Mouse (Mus musculus): ENCODE measurements at regions not wholly inside any gene's neighbourhood (a gene's known extent, or its start where the extent isn't known, plus 50 kb on each side); places are given as distances from the start of the nearest gene placed in this dataset.

DNA sequence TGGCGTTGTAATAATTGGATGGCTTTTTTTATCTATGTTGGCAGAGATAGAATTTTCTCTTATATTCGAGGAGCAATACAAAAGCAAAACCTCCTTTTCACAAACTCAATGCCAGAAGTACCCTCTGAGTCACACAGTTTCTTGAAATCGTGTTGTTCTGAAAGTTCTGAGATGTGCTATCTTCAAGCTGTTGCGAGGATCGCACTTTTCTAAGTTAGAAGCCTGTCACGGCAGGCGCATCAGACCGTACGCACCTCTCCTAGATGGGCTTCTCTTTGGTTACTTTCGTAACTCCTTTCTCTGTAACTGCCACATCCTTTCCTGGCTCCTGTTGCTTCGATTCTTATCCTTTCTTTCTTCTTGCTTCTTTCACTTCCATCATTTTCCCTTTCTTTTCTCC, 271.2 kb upstream of the Arrdc3 start:
- Histone ChIP-seq H3K4me1 (replicated peaks) (no peaks in the 10 kb centered on the region), H3K27ac (no peak overlapping the region), H3K9ac (no peak overlapping the region), H3K9me3 (no peaks in the 10 kb centered on the region), H3K36me3 (no peaks in the 10 kb centered on the region), H3K4me2 (no peak overlapping the region), H3K27me3 (no peaks in the 10 kb centered on the region), H3K4me3 (no peak overlapping the region)
- no peak for ATAC-seq (ENCODE audit: low FRiP score)
- WGBS: 90% methylated on average over 11 of the region's 11 CpGs

- Histone ChIP-seq H3K4me1 (replicated peaks) (no peaks in the 10 kb centered on the region), H3K27me3 (no peaks in the 10 kb centered on the region), H3K36me3 (no peaks in the 10 kb centered on the region), H3K4me2 (no peak overlapping the region), H3K9me3 (no peaks in the 10 kb centered on the region), H3K27ac (peak overlapping the region; percentile 13; the same call in 1 of the 2 replicates), H3K4me3 (no peak overlapping the region), H3K9ac (no peak overlapping the region)
- WGBS: 55% methylated on average over 9 of the region's 9 CpGs
- peak; percentile 63 for ATAC-seq (ENCODE audit: low FRiP score)
Measured at GRCm38 (mm10) chr13:80613167-80613883, 269.9 kb upstream of the Arrdc3 start.

DNA sequence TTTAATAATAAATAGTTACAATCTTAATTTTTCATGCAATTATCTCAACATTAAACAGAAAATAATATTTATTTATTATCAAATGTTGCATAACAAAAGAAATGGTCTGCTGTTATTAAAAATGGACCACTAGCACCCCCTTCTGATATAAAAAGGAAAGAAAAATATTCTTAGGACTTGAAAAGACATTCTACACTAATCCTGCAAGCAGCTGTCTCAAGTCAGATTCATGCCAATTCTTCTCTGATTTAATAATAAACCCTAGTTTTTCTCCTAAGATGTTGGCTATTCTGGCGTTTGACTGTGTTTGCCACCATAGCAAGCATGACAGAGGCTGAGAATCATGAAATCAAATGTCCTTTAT, 269.3 kb upstream of the Arrdc3 start:
- Histone ChIP-seq H3K9me3 (no peaks in the 10 kb centered on the region), H3K4me2 (no peak overlapping the region), H3K27me3 (no peaks in the 10 kb centered on the region), H3K4me1 (replicated peaks) (no peaks in the 10 kb centered on the region), H3K4me3 (no peak overlapping the region), H3K36me3 (no peaks in the 10 kb centered on the region), H3K27ac (no peak overlapping the region), H3K9ac (no peak overlapping the region)
- 53% methylated on average over 1 of the region's 1 CpGs for WGBS
- no peak for ATAC-seq (ENCODE audit: low FRiP score)

GRCm38 (mm10) chr13:80614971-80615370, 268.2 kb upstream of the Arrdc3 start:
- no peak overlapping the region for H3K4me3 ChIP-seq
- 50% methylated on average over 5 of the region's 5 CpGs for WGBS
- H3K27me3 ChIP-seq: no peaks in the 10 kb centered on the region
- H3K36me3 ChIP-seq: no peaks in the 10 kb centered on the region
- no peaks in the 10 kb centered on the region for H3K9me3 ChIP-seq
- no peaks in the 10 kb centered on the region for H3K4me1 ChIP-seq (replicated peaks)
- ATAC-seq (ENCODE audit: low FRiP score): 0 out of 2 replicates have a peak, but pooled peaks have one; percentile 43
- no peak overlapping the region for H3K4me2 ChIP-seq
- H3K9ac ChIP-seq: no peak overlapping the region
- no peak overlapping the region for H3K27ac ChIP-seq

GRCm38 (mm10) chr13:80623005-80623404, 260.2 kb upstream of the Arrdc3 start:
- ATAC-seq (ENCODE audit: low FRiP score): 0 out of 2 replicates have a peak, but pooled peaks have one; percentile 67

GRCm38 (mm10) chr13:80641334-80641733, 241.8 kb upstream of the Arrdc3 start:
- no peak overlapping the region for H3K27ac ChIP-seq
- H3K4me2 ChIP-seq: no peak overlapping the region
- H3K36me3 ChIP-seq: no peaks in the 10 kb centered on the region
- ATAC-seq (ENCODE audit: low FRiP score): no peak
- no peaks in the 10 kb centered on the region for H3K9me3 ChIP-seq
- 72% methylated on average over 2 of the region's 2 CpGs for WGBS
- H3K27me3 ChIP-seq: no peaks in the 10 kb centered on the region
- H3K9ac ChIP-seq: no peak overlapping the region
- H3K4me3 ChIP-seq: no peak overlapping the region
- H3K4me1 ChIP-seq (replicated peaks): no peaks in the 10 kb centered on the region

More at GRCm38 (mm10) chr13:80623005-80623404, 260.2 kb upstream of the Arrdc3 start:
- no peak overlapping the region for H3K9ac ChIP-seq
- H3K4me1 ChIP-seq (replicated peaks): no peaks in the 10 kb centered on the region
- no peak overlapping the region for H3K4me3 ChIP-seq
- no peaks in the 10 kb centered on the region for H3K36me3 ChIP-seq
- no peaks in the 10 kb centered on the region for H3K9me3 ChIP-seq
- H3K27ac ChIP-seq: no peak overlapping the region
- no peak overlapping the region for H3K4me2 ChIP-seq
- 11% methylated on average over 2 of the region's 2 CpGs for WGBS
- no peaks in the 10 kb centered on the region for H3K27me3 ChIP-seq

DNA sequence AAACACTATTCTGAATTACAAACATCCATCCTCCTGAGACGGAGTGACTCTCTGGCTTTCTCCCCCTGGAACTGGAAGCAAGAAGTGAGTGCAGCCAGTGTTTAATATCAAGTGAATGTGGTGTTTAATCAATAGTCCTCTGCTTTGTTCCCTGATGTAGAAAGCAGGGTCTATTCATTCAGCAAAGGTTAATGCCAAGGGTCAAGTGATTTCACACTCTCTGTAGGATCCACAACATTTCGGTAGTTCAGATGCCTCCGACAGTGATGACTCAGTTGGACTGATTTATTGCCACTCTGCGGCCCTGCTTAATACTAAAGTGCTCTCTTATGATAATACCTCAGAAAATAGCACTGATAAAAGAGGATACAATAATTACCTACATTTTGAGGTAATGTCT, 235.6 kb upstream of the Arrdc3 start:
- H3K4me1 ChIP-seq (replicated peaks): peaks cover 4% of the 10 kb centered on the region; the same call in 1 of the 2 replicates
- no peak overlapping the region for H3K9ac ChIP-seq
- H3K4me3 ChIP-seq: no peak overlapping the region
- H3K36me3 ChIP-seq: no peaks in the 10 kb centered on the region
- WGBS: 12% methylated on average over 4 of the region's 4 CpGs
- no peak overlapping the region for H3K27ac ChIP-seq
- no peak overlapping the region for H3K4me2 ChIP-seq
- no peaks in the 10 kb centered on the region for H3K9me3 ChIP-seq
- ATAC-seq (ENCODE audit: low FRiP score): no peak
- H3K27me3 ChIP-seq: no peaks in the 10 kb centered on the region

- 50% methylated on average over 8 of the region's 8 CpGs for WGBS
- Histone ChIP-seq H3K9me3 (no peaks in the 10 kb centered on the region), H3K4me3 (no peak overlapping the region), H3K9ac (no peak overlapping the region), H3K4me2 (no peak overlapping the region), H3K4me1 (replicated peaks) (peaks cover 5% of the 10 kb centered on the region), H3K27me3 (no peaks in the 10 kb centered on the region), H3K36me3 (no peaks in the 10 kb centered on the region), H3K27ac (no peak overlapping the region)
- peak; percentile 49; the same call in 1 of the 2 replicates for ATAC-seq (ENCODE audit: low FRiP score)
Measured at GRCm38 (mm10) chr13:80652967-80653539, 230.1 kb upstream of the Arrdc3 start.

GRCm38 (mm10) chr13:80666186-80666713, 216.9 kb upstream of the Arrdc3 start:
- Histone ChIP-seq H3K27me3 (no peaks in the 10 kb centered on the region), H3K4me2 (no peak overlapping the region), H3K9me3 (no peaks in the 10 kb centered on the region), H3K4me1 (replicated peaks) (no peaks in the 10 kb centered on the region), H3K4me3 (no peak overlapping the region), H3K27ac (no peak overlapping the region), H3K9ac (no peak overlapping the region), H3K36me3 (no peaks in the 10 kb centered on the region)
- 71% methylated on average over 3 of the region's 3 CpGs for WGBS
- no peak for ATAC-seq (ENCODE audit: low FRiP score)

DNA sequence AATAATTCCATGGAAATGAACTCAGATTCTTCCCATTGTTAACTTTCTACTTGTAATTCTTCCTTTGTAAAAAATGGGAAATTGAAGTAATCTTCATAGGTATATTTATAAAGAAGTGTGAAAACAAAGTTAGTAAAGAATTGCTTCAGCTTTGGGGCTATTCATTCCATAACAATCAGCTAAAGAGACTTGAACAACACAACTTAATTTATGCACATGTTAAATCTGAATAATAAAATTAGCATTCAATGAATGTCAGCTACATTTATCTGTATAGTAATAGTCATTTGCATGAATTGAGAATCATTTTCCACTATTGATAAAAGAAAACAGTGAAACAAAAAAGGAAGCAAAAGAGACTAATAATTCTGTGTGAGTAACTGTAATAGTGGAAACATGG, 193.3 kb upstream of the Arrdc3 start:
- Histone ChIP-seq H3K9me3 (no peaks in the 10 kb centered on the region), H3K4me2 (no peak overlapping the region), H3K9ac (no peak overlapping the region), H3K4me3 (no peak overlapping the region), H3K27me3 (no peaks in the 10 kb centered on the region), H3K4me1 (replicated peaks) (no peaks in the 10 kb centered on the region), H3K36me3 (no peaks in the 10 kb centered on the region), H3K27ac (no peak overlapping the region)
- ATAC-seq (ENCODE audit: low FRiP score): no peak

DNA sequence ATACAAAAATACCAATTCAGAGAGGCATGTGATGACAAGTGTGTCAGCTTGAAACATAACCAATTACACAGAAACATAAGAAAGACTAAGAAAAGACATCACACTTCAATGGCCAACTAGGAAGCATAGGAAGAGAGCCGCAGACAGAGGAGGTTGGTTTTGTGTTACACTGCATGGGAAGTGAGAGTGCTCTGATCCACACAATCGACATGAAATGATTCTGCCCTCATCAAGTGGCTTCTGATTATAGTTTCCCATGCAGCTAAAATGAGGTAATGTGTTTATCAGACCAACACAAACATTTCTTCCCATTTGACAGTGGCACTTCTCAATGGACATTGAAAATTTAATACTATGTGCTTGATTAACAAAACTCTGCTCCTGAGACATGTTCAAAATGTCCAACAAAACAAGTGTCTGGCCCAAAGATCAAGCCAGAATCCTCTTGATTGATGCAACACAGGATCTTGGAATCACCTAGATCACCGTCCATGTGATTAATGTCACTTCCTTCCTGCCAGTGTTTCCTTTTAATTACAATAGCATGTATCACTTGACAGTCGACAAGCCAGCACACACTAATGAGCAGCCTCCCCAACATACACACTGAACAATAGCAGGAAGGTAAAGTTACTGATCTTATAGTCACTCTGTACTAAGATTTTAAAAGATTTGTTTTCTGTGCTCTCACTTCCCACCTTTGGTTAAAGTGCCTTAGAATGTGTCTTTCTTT, 192.4 kb upstream of the Arrdc3 start:
- H3K9me3 ChIP-seq: no peaks in the 10 kb centered on the region
- H3K27ac ChIP-seq: no peak overlapping the region
- H3K9ac ChIP-seq: no peak overlapping the region
- H3K36me3 ChIP-seq: no peaks in the 10 kb centered on the region
- no peaks in the 10 kb centered on the region for H3K4me1 ChIP-seq (replicated peaks)
- ATAC-seq (ENCODE audit: low FRiP score): no peak
- no peak overlapping the region for H3K4me2 ChIP-seq
- H3K4me3 ChIP-seq: no peak overlapping the region
- WGBS: 75% methylated on average over 4 of the region's 4 CpGs
- H3K27me3 ChIP-seq: no peaks in the 10 kb centered on the region

- Histone ChIP-seq H3K36me3 (no peaks in the 10 kb centered on the region), H3K4me3 (no peak overlapping the region), H3K27me3 (no peaks in the 10 kb centered on the region), H3K9ac (no peak overlapping the region), H3K4me2 (no peak overlapping the region), H3K4me1 (replicated peaks) (no peaks in the 10 kb centered on the region), H3K27ac (no peak overlapping the region), H3K9me3 (no peaks in the 10 kb centered on the region)
- 71% methylated on average over 1 of the region's 1 CpGs for WGBS
- no peak for ATAC-seq (ENCODE audit: low FRiP score)
Measured at GRCm38 (mm10) chr13:80695549-80696150, 187.5 kb upstream of the Arrdc3 start.

All from hindbrain, embryonic 13.5 days (tissue).